Mouse (Mus musculus) liver, postnatal 0 days (tissue): ENCODE measurements around the gene Tuba3a.

Source experiments
- CTCF ChIP-seq: sonication (generic); IDR thresholded peaks from 2 replicates; pipeline ENCODE4 v1.5.1; 2016; ENCODE audit warnings: antibody characterized with exemption, low read depth
- EP300 ChIP-seq: IDR thresholded peaks from 2 replicates; pipeline ENCODE4 v1.6.1; 2016; ENCODE audit warnings: antibody characterized with exemption, low read depth, mild to moderate bottlenecking

- TF ChIP-seq CTCF (no peak), EP300 (no peak)
Observed at GRCm38 (mm10) chr6:125323547-125323946, 37.7 kb upstream of the Tuba3a start.
